Mouse (Mus musculus): ENCODE data around the gene Nedd4.

The Nedd4 gene

GRCm38 (mm10) chr9:72733966-72734365 is 71.8 kb downstream of the Nedd4 start:
- DNase-seq = peak; percentile 83 to 87

GRCm38 (mm10) chr9:72735822-72736410 is 73.8 kb downstream of the Nedd4 start:
- DNase-seq = peak; percentile 45 to 72

GRCm38 (mm10) chr9:72741206-72741605 is 79.1 kb downstream of the Nedd4 start:
- DNase-seq = no peak

- no peak for DNase-seq
Measured at GRCm38 (mm10) chr9:72746278-72746677, 84.1 kb downstream of the Nedd4 start.

- DNase-seq = no peak
Measured at GRCm38 (mm10) chr9:72750272-72750671, 88.1 kb downstream of the Nedd4 start.

- DNase-seq = no peak
Measured at GRCm38 (mm10) chr9:72752656-72753055, 90.5 kb downstream of the Nedd4 start.

- peak; percentile 69 to 77 for DNase-seq
Measured at GRCm38 (mm10) chr9:72753741-72754140, 91.6 kb downstream of the Nedd4 start.

GRCm38 (mm10) chr9:72757143-72757542 is 95.0 kb downstream of the Nedd4 start:
- no peak for DNase-seq

- DNase-seq = no peak
Measured at GRCm38 (mm10) chr9:72758705-72759131, 96.6 kb downstream of the Nedd4 start.

GRCm38 (mm10) chr9:72763050-72763718 is 101.0 kb downstream of the Nedd4 start:
- peak in 1 of 2 experiments; percentile 20 for DNase-seq

- DNase-seq = peak; percentile 95 to 98
Measured at GRCm38 (mm10) chr9:72766789-72767349, 104.7 kb downstream of the Nedd4 start.

- no peak for DNase-seq
Measured at GRCm38 (mm10) chr9:72775022-72775421, 112.9 kb downstream of the Nedd4 start.

- no peak for DNase-seq
Measured at GRCm38 (mm10) chr9:72779004-72779403, 116.9 kb downstream of the Nedd4 start.

- no peak for DNase-seq
Measured at GRCm38 (mm10) chr9:72779733-72780132, 117.6 kb downstream of the Nedd4 start.

- no peak for DNase-seq
Measured at GRCm38 (mm10) chr9:72780694-72781093, 118.5 kb downstream of the Nedd4 start.

GRCm38 (mm10) chr9:72781466-72781865 is 119.3 kb downstream of the Nedd4 start:
- DNase-seq = no peak

GRCm38 (mm10) chr9:72782121-72782520 is 120.0 kb downstream of the Nedd4 start:
- DNase-seq = no peak

GRCm38 (mm10) chr9:72787732-72788131 is 125.6 kb downstream of the Nedd4 start:
- no peak for DNase-seq

GRCm38 (mm10) chr9:72790530-72791212 is 128.5 kb downstream of the Nedd4 start:
- DNase-seq = no peak

GRCm38 (mm10) chr9:72791213-72791582 is 129.1 kb downstream of the Nedd4 start:
- no peak for DNase-seq

GRCm38 (mm10) chr9:72791681-72792080 is 129.5 kb downstream of the Nedd4 start:
- peak; percentile 9 to 15 for DNase-seq

GRCm38 (mm10) chr9:72795243-72795642 is 133.1 kb downstream of the Nedd4 start:
- DNase-seq = no peak

- DNase-seq = no peak
Measured at GRCm38 (mm10) chr9:72797136-72797621, 135.0 kb downstream of the Nedd4 start.
